Mouse (Mus musculus): ENCODE results near the gene Slc22a14.

Gene Slc22a14

GRCm38 (mm10) chr9:119138836-119139235 is 226.5 kb downstream of the Slc22a14 start:
- no peak for DNase-seq (ENCODE audit: low spot score)

DNA sequence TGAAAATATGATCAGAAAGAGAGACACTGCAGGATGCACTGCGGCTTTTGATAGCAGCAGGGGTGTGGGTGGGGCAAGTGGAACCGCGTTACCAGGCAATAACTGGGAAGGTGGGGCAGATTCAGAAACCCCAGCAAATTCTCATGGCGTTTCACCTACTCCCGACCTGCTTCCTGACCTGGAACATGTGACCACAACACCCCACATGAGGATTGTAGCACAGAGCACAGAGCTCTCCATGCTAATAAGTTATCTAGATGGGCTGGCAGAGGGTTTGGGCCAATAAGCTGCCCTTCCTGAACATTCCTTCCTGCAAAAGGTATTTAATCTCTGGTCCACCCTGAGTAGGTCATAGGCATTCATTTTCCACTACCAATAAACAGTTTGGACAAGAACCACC is 234.7 kb downstream of the Slc22a14 start:
- no peak for DNase-seq (ENCODE audit: low spot score)

- DNase-seq (ENCODE audit: low spot score) = no peak
Measured at GRCm38 (mm10) chr9:119128436-119129181, 236.7 kb downstream of the Slc22a14 start.

DNA sequence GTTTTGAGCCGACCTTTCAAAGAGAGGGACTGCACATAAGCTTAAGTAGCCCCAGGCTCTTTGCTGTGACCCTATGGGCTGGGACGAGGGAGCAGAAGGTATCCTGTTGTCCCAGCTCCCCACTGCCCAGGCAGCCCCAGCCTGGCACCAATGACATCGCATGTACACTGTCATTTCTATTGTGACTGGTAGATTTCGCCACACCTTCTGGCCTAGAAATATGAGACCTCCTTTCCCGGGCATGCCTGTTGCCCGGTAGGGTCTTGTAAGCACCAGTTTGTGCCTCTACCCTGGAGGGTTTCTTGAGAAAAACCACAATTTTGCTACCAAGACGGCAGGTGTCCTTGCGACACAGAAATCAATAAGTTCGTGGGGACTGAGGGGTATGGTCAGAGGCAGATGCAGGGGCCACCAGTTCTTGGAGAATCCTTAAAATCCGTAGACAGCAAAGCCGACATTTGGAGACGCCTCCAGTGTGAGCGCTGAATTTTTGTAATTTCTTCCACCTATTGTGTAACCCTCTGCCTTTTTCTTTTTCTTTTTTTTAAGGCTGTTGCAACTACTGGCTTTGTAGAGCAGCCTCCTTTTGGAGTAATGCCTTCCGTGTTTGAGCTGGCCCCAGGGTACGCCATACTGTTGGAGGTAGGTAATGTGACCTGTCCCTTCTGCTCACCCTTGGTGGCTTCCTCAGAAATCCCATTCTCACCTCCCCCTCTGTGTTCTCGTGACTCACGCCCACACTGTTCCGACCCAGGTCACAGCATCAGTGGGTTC is 242.6 kb downstream of the Slc22a14 start:
- no peak for DNase-seq (ENCODE audit: low spot score)

DNA sequence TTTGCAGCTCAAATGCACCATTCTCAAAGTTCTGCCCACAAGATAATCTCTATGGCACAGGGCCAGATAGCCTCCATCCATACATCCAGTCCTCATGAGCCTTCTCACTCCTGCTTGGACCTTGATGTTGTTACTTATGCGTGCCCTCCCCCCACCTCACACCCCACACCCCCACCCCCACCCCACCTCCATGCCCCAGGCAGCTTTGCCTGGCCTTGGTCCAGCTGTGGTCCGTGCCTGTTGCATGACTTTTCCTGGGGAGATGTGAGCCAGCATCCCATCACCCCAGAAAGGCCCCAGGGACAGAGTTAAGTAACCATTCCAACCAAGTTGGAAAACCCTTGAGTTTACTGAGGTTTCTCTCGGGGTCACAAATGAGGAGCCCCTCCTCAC is 245.2 kb downstream of the Slc22a14 start:
- no peak for DNase-seq (ENCODE audit: low spot score)

Data from urinary bladder, postnatal 10 days (tissue).